Mouse (Mus musculus) left cerebral cortex, adult 11 months (tissue): ENCODE measurements around the gene Lamc3.

ENCODE experiments used
- DNase-seq: peaks from one replicate; pipeline ENCODE4 v3.0.0; 2022; ENCODE audit warnings: low spot score

Lamc3 gene

DNA sequence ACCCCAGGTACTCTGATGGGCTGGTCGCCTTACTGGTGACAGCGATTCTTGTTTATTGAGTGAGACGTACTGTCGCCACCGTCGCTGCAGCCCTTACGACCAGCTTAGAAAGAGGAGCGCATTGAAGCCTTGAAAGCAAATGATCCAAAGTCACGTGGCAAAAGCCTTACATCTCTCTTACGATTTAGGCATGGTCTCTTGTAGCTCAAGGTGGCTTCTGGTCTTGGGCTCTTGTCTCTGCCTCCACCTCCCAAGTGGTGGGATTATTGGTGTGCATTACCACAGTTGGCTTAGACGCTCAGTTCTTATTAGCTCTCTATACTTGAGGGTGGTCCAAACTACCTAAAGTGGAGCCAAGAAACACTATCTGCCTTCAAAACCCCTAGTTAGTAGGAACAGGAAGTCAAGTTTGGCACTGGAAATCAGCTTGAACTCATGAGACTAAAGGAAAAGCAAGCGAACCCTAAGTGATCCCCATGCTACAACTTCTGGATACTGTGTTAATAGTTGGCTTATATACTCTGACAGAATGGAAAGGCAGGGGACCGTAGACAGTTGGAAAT is 87.8 kb downstream of the Lamc3 start:
- no peak for DNase-seq

DNA sequence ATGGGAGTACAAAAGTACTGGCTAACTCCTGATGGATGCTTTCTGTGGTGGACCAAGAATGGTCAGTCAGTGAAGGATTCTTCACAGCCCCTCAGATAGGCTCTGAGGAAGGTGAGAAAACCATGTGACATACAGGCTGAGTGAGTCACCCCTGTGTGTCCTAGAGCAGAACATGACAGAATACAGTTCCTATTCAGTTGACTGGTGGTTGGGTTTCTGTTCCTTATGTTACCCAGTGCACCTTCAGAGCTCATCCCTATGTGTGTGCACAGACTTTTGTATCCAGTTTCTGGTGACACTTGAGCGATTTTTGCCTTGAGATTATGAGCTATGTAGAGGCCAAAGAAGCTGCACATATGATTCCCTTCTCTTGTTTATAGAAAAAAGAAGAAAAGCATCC is 100.7 kb downstream of the Lamc3 start:
- no peak for DNase-seq

DNA sequence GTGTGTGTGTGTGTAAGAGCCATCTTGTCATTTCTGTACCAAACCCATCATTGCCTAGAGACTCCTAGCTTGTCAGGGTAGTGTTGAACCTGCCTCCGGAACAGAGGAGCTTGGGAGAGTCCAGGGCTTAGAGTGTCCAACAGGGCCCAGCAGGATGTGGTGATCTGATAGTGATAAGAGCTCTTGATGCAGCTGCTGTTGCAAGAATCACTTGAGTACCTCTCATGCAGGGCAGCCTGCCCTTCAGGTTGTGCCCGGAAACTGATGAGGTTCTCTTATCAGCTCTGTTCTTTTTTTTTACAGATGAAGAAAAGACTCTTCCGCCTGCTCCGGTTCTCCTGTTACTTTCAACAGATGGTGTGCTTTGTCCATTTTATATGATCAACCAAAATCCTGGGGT is 103.9 kb downstream of the Lamc3 start:
- no peak for DNase-seq

DNA sequence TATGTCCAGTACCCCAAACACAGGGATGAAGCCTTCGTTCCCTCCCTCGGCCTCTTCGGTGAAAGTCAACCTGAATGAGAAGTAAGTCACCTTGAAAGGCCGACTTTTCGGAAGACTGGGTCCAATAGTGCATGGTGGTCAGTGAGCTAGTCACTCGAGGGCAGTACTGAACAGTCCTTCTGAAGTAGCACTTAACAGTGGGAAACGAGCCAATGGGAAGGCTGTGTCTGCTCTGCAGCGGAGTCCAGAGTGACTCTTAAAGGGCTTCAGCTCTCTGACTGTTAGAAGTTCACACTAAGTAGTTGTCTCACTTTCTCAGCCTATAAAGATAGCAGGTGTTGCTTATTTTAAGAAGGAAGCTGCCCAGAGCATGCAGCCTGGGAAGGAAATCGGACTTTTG is 107.8 kb downstream of the Lamc3 start:
- no peak for DNase-seq

DNA sequence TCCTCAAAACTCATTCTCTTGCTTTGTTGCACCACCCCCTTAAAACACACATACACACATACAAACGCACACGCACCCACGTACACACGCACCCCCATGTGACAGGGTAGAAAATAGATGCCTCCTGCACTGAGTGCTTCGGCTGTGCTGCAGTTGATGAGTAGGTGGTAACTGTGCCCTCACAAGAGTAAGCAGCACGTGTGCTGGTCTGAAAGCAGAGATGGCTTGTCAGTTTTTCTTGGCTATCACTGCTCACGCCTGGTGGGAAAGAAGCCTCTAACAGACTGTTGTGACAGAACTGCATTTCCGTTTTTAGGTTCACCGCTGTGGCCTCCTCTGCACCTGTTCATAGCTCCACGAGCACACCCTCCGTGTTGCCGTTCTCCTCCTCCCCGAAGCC is 109.0 kb downstream of the Lamc3 start:
- DNase-seq = peak; percentile 64
